Mouse (Mus musculus) midbrain, embryonic 11.5 days (tissue): Measurements from ENCODE around the gene Gsk3a. TPM values are rescaled to one million over a fixed set of nuclear protein-coding genes. Genes with fewer than 3 reads are reported as not detected.

ENCODE experiments used
- ATAC-seq: fragments of 200-750 bp; cut with Nextera tagmentation; 2 replicates; pipeline ENCODE4 v1.8.0; 2017; ENCODE audit warnings: moderate TSS enrichment, moderate library complexity; ENCODE audit not compliant: low FRiP score
- DNase-seq: peaks from one replicate; pipeline ENCODE4 v3.0.0; 2015; ENCODE audit warnings: low spot score; ENCODE audit errors: missing footprints
- H3K27ac ChIP-seq: fragments of 300-500 bp; sonication (generic); 2 replicates; pipeline ENCODE4 v1.5.1; 2014; ENCODE audit warnings: low read depth, low read length
- H3K27me3 ChIP-seq: fragments of 300-500 bp; sonication (generic); 2 replicates; pipeline ENCODE4 v1.6.1; 2014; ENCODE audit warnings: mild to moderate bottlenecking, low read length, moderate library complexity, mixed read lengths; ENCODE audit not compliant: control insufficient read depth, insufficient read depth
- H3K36me3 ChIP-seq: fragments of 300-500 bp; sonication (generic); 2 replicates; pipeline ENCODE4 v1.6.1; 2014; ENCODE audit warnings: mild to moderate bottlenecking, low read length, moderate library complexity, mixed read lengths; ENCODE audit not compliant: control insufficient read depth, insufficient read depth
- H3K4me1 ChIP-seq: fragments of 300-500 bp; sonication (generic); 2 replicates; pipeline ENCODE4 v1.6.1; 2014; ENCODE audit warnings: low read length; ENCODE audit not compliant: control insufficient read depth, insufficient read depth
- H3K4me2 ChIP-seq: fragments of 300-500 bp; sonication (generic); 2 replicates; pipeline ENCODE4 v1.6.1; 2014; ENCODE audit warnings: mild to moderate bottlenecking, moderate library complexity
- H3K4me3 ChIP-seq: fragments of 300-500 bp; sonication (generic); 2 replicates; pipeline ENCODE4 v1.5.1; 2014; ENCODE audit warnings: low read depth, low read length
- H3K9ac ChIP-seq: fragments of 300-500 bp; sonication (generic); 2 replicates; pipeline ENCODE4 v1.6.1; 2014; ENCODE audit warnings: low read length
- H3K9me3 ChIP-seq: fragments of 300-500 bp; sonication (generic); 2 replicates; pipeline ENCODE4 v1.6.1; 2016; ENCODE audit warnings: low read length; ENCODE audit not compliant: control insufficient read depth
- WGBS: fragments of 180-500 bp; shearing (Covaris S2); extraction: QIAGEN DNeasy Blood & Tissue Kit; methylation state at CpG from one replicate; pipeline ENCODE4 v1.1.7; 2014; 5-methylcytosine and 5-hydroxymethylcytosine counted together
- polyA plus RNA-seq: library from polyadenylated mRNA; unstranded; fragments of >200 nt; fragmentation: Nextera tagmentation; extraction: Ambion mirVana; gene quantifications from 2 replicates; pipeline ENCODE4 v1.2.1, GENCODE M21; 2014

The Gsk3a gene
- polyA plus RNA-seq, 1 experiment from 2014 or later = 14.6 TPM

- ATAC-seq (peak; percentile 33; the same call in 1 of the 2 replicates), DNase-seq (peak; percentile 93)
- peak overlapping the region; percentile 88 for H3K27ac ChIP-seq
- H3K9ac ChIP-seq = peak overlapping the region; percentile 87
- H3K4me3 ChIP-seq = peak overlapping the region; percentile 92
- H3K27me3 ChIP-seq = no peaks in the 10 kb centered on the region
- H3K9me3 ChIP-seq = no peaks in the 10 kb centered on the region
- peak overlapping the region; percentile 74 for H3K4me2 ChIP-seq
- H3K36me3 ChIP-seq = no peaks in the 10 kb centered on the region
- 2% methylated on average over 22 of the region's 22 CpGs for WGBS
- peaks cover 35% of the 10 kb centered on the region for H3K4me1 ChIP-seq
Measured at GRCm38 (mm10) chr7:25251071-25251791, 13.6 kb upstream of the Gsk3a start.

- peaks cover under 1% of the 10 kb centered on the region; the same call in 1 of the 2 replicates for H3K36me3 ChIP-seq
- peak within 1 kb of the TSS; percentile 87 for H3K9ac ChIP-seq
- peak within 1 kb of the TSS; percentile 92 for H3K4me3 ChIP-seq
- peak; percentile 100 for DNase-seq
- 2% methylated on average over 65 of the region's 81 CpGs for WGBS
- peak; percentile 82 for ATAC-seq
- no peaks in the 10 kb centered on the region for H3K27me3 ChIP-seq
- no peaks in the 10 kb centered on the region for H3K9me3 ChIP-seq
- H3K27ac ChIP-seq = peak within 1 kb of the TSS; percentile 88
- H3K4me1 ChIP-seq = peaks cover 35% of the 10 kb centered on the region
- peak within 1 kb of the TSS; percentile 74 for H3K4me2 ChIP-seq
Measured at GRCm38 (mm10) chr7:25250141-25250972, 12.7 kb upstream of the Gsk3a start, which contains the start of gene Erf. Erf (minus strand) TSS chr7:25250761.

- Histone ChIP-seq H3K4me1 (peaks cover 35% of the 10 kb centered on the region), H3K36me3 (peaks cover 9% of the 10 kb centered on the region; the same call in 1 of the 2 replicates), H3K4me3 (peak overlapping the region; percentile 92), H3K9ac (peak overlapping the region; percentile 87), H3K27me3 (no peaks in the 10 kb centered on the region), H3K9me3 (no peaks in the 10 kb centered on the region), H3K27ac (peak overlapping the region; percentile 88), H3K4me2 (peak overlapping the region; percentile 74)
- under 1% methylated on average over 42 of the region's 73 CpGs for WGBS
- peak; percentile 97 for DNase-seq
- peak; percentile 73 for ATAC-seq
Measured at GRCm38 (mm10) chr7:25249314-25250140, 11.9 kb upstream of the Gsk3a start.

- Histone ChIP-seq H3K27me3 (no peaks in the 10 kb centered on the region), H3K36me3 (peaks cover 12% of the 10 kb centered on the region; the same call in 1 of the 2 replicates), H3K4me1 (peaks cover 35% of the 10 kb centered on the region), H3K9me3 (no peaks in the 10 kb centered on the region), H3K4me2 (peak overlapping the region; percentile 74), H3K27ac (peak overlapping the region; percentile 88), H3K4me3 (peak overlapping the region; percentile 92), H3K9ac (peak overlapping the region; percentile 87)
- peak; percentile 97 for DNase-seq
- WGBS = under 1% methylated on average over 24 of the region's 25 CpGs
- ATAC-seq = no peak; the same call in 1 of the 2 replicates
Measured at GRCm38 (mm10) chr7:25248846-25249313, 11.2 kb upstream of the Gsk3a start.

- peaks cover 35% of the 10 kb centered on the region for H3K4me1 ChIP-seq
- ATAC-seq = peak; percentile 16; the same call in 1 of the 2 replicates
- WGBS = under 1% methylated on average over 18 of the region's 18 CpGs
Measured at GRCm38 (mm10) chr7:25248018-25248647, 10.5 kb upstream of the Gsk3a start.

GRCm38 (mm10) chr7:25247498-25247897, 9.8 kb upstream of the Gsk3a start:
- WGBS = 10% methylated on average over 3 of the region's 3 CpGs
- Histone ChIP-seq H3K4me2 (peak overlapping the region; percentile 74), H3K9me3 (no peaks in the 10 kb centered on the region), H3K4me1 (peaks cover 35% of the 10 kb centered on the region), H3K9ac (peak overlapping the region; percentile 87), H3K27ac (peak overlapping the region; percentile 88), H3K4me3 (peak overlapping the region; percentile 92), H3K27me3 (no peaks in the 10 kb centered on the region), H3K36me3 (peaks cover 15% of the 10 kb centered on the region; the same call in 1 of the 2 replicates)
- DNase-seq (no peak), ATAC-seq (no peak)

More at GRCm38 (mm10) chr7:25248018-25248647, 10.5 kb upstream of the Gsk3a start:
- Histone ChIP-seq H3K9ac (peak overlapping the region; percentile 87), H3K27ac (peak overlapping the region; percentile 88), H3K4me3 (peak overlapping the region; percentile 92), H3K36me3 (peaks cover 12% of the 10 kb centered on the region; the same call in 1 of the 2 replicates), H3K4me2 (peak overlapping the region; percentile 74), H3K27me3 (no peaks in the 10 kb centered on the region), H3K9me3 (no peaks in the 10 kb centered on the region)
- DNase-seq = peak; percentile 94

- peaks cover 15% of the 10 kb centered on the region; the same call in 1 of the 2 replicates for H3K36me3 ChIP-seq
- H3K9me3 ChIP-seq = no peaks in the 10 kb centered on the region
- H3K27ac ChIP-seq = no peak overlapping the region
- H3K4me2 ChIP-seq = no peak overlapping the region; the same call in 1 of the 2 replicates
- DNase-seq (no peak), ATAC-seq (no peak)
- H3K9ac ChIP-seq = peak overlapping the region; percentile 87; the same call in 1 of the 2 replicates
- H3K27me3 ChIP-seq = no peaks in the 10 kb centered on the region
- no peak overlapping the region for H3K4me3 ChIP-seq
- 71% methylated on average over 4 of the region's 4 CpGs for WGBS
- peaks cover 30% of the 10 kb centered on the region for H3K4me1 ChIP-seq
Measured at GRCm38 (mm10) chr7:25246759-25247137, 9.1 kb upstream of the Gsk3a start.
